Mouse (Mus musculus): Measurements from ENCODE around the gene Nfe2l2.

The Nfe2l2 gene

DNA sequence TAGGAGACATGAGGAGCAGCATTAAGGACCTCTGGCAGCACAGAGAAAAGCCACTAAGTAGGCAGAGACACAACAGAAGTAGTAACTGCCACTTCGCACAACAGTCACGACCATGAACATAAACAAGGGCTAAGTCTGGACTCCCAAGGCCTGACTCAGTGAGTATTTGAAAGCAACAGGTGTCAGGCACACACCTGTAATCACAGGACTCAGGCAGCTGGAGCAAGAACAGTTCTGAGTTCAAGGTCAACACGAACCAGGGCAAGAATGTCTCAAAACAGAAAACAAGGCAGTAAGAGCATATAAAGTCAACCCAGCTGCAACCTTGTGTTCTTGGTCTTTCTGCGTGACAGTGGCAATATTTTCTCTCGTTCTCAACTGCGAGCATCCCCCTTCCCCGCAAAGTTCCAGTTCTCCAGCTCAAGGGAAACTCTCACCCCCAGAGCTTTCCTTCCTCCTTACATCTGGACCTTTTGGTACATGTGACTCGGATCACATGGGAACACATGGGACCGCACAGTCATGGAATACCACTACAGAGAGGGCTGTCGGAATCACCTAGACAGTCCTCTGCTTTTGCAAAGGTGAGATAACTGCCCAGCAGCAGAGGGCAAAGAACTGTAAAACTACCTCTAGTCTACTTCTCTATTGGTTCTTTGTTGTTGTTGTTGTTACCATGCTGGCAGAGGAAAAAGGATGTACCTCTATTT lies 17.2 kb downstream of the Nfe2l2 start:
- no peak for DNase-seq (ENCODE audit: low spot score in 2 of 2)

DNA sequence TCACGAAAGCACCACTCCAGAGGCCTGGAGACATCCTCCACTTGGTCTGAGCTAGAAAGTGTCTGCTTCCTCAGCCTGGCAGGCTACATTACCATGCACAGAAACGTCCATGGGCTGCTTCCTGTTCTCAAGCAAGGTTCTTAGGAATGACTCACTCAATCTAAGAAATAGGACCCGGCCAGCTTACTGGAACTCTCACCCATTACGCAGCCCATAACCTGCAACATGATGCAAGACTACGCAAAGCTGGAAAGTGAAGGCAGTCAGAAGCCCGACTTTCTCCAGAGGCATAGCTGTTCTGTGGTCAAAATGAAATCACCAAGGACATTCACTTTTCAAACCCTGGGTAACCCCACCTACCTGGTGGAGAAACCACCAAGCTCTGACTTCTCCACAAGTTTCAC lies 19.0 kb downstream of the Nfe2l2 start:
- DNase-seq (ENCODE audit: low spot score in 2 of 2): peak in 1 of 2 experiments; percentile 49

DNA sequence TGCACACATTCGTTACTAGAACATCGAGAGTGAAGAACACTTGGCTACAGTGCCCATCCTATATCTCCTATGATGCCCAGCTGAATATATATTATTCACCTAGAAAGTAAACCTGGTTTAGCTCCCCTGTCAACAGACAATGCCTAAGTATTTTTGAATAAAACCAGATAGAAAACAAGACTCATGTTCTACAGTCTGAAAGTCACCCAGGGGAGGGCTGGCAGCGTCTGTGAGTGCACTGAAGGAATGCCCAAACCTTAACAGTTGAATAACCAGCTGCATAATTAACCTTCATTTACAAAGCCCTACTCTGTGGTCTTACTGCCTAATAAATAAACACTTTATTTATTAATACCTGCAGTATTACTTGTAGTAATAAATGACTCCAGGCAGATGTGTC lies 19.9 kb downstream of the Nfe2l2 start:
- DNase-seq (ENCODE audit: low spot score in 2 of 2): no peak

GRCm38 (mm10) chr2:75682978-75683709 lies 21.3 kb downstream of the Nfe2l2 start:
- peak; percentile 83 to 88 for DNase-seq (ENCODE audit: low spot score in 2 of 2)

DNA sequence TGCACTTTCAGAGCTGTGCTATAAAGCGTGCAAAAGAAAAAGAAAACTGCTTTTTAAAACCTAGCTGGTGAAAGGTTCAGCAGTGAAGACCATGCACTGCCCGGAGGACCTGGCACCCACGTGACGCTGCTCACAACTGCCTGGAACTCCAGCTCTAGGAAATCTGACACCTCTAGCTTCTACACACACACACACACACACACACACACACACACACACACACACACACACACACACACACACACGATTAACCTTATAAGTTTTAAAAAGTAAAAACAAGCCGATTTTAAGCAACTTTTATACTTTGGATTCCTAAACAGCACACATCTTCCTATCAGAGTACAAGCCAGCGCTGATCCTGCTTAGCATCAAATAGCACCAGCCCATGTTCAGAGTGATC lies 23.0 kb downstream of the Nfe2l2 start:
- DNase-seq (ENCODE audit: low spot score in 2 of 2): no peak

DNA sequence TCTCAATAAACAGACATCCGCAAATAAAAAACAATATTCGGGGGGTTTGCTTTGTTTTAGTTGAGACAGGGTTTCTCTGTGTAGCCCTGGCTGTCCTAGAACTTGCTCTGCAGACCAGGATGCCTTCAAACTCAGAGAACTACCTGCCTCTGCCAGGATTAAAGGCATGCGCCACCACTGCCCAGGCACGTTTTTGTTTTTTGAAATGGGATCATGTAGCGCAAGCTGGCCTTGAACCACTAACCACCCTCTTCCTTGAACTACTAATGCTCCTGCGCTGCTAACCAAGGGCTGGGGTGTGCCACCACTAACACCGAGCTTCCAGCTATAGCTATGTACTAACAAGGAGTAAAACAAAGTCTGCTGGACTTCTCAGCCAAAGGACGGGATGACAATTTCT lies 24.5 kb downstream of the Nfe2l2 start:
- DNase-seq (ENCODE audit: low spot score in 2 of 2): no peak

DNA sequence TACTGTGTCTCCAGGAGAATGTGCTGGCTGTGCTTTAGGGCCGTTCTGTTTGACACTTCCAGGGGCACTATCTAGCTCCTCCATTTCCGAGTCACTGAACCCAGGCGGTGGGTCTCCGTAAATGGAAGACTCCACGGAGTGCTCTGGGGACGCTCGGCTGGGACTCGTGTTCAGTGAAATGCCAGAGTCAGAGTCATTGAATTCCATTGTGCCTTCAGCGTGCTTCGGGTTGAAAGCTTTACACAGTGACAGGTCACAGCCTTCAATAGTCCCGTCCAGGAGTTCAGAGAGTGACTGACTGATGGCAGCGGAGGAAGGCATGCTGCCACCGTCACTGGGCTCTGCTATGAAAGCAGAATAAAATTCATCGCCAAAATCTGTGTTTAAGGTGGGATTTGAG lies 27.9 kb downstream of the Nfe2l2 start:
- DNase-seq (ENCODE audit: low spot score in 2 of 2): no peak

DNA sequence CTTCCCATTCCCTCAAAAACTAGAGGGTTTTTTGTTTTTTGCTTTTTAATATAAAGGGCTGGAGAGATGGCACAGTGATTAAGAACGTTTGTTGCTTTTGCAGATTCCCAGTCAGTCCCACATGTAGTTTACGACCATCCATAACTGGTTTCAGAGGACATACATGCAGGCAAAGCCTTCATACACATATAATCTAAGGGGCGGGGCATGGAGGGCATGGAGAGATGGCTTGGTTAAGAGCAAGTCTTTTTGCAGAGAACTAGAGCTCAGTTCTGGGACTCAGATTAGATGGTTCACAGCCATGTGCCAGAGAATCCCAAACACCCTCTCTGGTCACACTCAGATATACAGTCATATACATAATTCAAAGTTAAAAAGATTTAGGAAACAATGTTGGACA lies 31.9 kb downstream of the Nfe2l2 start:
- DNase-seq (ENCODE audit: low spot score in 2 of 2): no peak

GRCm38 (mm10) chr2:75671337-75671660 lies 33.1 kb downstream of the Nfe2l2 start:
- DNase-seq (ENCODE audit: low spot score in 2 of 2): no peak

GRCm38 (mm10) chr2:75670446-75671336 lies 33.8 kb downstream of the Nfe2l2 start:
- DNase-seq (ENCODE audit: low spot score in 2 of 2): no peak

- DNase-seq (ENCODE audit: low spot score in 2 of 2): no peak
Observed at GRCm38 (mm10) chr2:75669491-75670445, 34.7 kb downstream of the Nfe2l2 start.

GRCm38 (mm10) chr2:75661106-75661505 lies 43.3 kb downstream of the Nfe2l2 start:
- DNase-seq (ENCODE audit: low spot score in 2 of 2): no peak

GRCm38 (mm10) chr2:75660255-75660948 lies 44.0 kb downstream of the Nfe2l2 start:
- DNase-seq (ENCODE audit: low spot score in 2 of 2): no peak

DNA sequence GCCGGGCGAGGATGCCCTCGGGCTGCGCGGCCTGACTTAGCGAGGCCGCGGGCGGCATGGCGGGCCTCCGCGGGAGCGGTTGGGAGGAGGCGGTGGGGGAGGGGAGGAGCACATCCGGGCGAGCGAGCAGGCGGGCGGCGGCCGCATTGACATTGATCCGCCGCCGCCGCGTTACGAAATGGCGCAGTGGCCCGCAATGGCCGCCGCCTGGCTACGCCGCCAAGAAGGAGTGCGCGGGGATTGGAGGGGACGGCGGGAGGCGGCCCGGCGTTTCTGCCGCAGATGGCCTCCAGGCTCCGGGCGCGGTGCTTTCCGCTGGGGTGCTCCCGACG lies 44.8 kb downstream of the Nfe2l2 start:
- peak; percentile 89 to 91 for DNase-seq (ENCODE audit: low spot score in 2 of 2)

DNA sequence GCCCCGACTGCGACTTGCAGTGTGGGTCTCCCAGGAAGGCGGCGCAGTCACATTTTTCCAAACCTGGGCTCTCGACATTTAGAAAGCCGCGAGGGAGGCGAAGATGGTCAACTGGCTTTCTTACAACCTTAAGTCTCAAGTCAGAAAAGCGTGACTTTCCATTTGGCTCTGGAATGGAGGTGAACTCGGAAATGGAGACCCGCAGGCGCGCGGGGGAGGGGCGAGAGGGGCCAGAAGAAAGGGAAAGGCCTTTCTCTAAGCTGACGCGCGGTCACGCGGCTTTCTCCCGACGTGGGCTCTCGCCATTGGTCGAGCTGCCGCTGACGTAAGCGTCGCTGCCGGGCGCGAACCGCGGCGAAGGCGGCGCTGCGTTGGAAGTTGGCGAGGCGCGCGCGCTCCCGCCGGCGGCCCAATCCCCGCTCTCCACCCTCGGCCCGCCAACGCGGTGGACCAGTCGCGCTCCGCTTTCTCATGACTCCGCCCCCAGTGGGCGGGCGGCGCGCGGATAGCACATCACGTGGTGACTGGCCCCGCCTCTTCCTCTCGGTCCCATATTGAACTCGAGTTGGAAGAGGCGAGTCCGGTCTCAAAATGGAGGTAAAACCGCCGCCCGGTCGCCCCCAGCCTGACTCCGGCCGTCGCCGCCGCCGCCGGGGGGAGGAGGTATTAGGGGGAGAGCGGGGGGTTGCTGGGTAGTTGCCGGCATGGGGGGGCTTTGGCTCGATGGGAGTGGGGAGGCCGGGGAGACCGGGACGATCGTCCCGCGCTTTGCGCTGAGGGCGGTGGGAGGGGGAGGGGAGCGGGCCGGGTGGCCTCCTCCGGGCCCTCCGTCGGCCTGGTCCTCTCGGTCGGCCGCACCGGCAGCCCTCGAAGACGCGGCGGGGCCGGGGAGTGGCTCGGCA lies 45.5 kb downstream of the Nfe2l2 start, which contains the start of gene Hnrnpa3:
Gene Hnrnpa3 (plus strand): TSS at position 535 of the 902 bp plus-strand sequence.
- DNase-seq (ENCODE audit: low spot score in 2 of 2): peak; percentile 99

GRCm38 (mm10) chr2:75657907-75658691 lies 46.3 kb downstream of the Nfe2l2 start:
- peak in 1 of 2 experiments; percentile 31 for DNase-seq (ENCODE audit: low spot score in 2 of 2)

DNA sequence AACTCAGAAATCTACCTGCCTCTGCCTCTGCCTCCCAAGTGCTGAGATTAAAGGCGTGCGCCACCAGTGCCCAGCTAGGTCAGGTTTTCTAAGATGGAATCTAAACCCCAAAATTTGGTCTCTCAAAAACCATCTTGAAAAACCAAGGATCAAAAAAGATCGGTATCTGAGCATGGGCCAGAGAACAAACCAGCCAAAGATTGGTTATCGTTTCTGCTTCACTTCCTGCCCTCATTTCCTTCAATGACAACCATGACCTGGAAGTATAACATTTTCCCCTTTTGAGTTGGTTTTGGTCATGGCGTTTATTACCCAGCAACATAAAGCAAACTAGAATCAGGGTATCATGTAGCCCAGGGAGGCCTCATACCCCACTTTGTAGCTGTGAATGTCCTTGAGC lies 47.5 kb downstream of the Nfe2l2 start:
- no peak for DNase-seq (ENCODE audit: low spot score in 2 of 2)

DNA sequence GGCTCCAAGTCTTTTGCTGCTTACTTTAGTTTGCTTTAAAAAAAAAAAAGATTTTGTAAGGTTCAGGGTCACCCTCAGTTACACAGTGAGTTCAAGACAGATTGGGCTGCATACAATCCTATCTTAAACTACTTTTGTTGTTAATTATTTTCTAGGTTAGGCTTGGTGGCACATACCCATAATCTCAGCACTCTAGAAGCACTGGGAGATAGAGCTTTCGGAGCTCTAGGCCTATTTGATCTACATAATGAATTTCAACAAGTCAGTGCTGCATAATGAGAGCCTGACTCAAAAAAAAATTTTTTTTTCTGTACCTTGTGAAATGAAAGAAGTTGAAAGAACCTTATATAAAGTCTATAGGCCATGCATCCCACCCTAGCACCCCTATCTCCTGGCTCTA lies 49.8 kb downstream of the Nfe2l2 start:
- DNase-seq (ENCODE audit: low spot score in 2 of 2): no peak

DNA sequence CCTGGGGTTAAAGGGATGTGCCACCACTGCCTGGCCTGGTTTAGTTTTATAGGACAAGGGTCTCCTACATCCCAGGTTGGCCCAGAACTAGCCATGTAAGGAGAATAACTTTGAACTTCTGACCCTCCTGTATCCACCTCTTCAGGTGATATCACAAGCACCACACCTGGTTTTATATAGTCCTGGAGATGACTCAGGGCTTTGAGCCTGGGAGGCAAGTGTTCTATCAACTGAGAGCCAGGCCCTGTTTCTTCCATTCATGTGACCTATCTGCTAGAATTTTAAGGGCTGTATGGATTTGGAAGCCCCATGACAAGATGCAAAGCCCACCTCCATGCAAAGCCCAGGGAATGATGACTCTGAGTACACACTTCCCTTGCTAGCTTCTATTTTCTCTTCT lies 51.3 kb downstream of the Nfe2l2 start:
- DNase-seq (ENCODE audit: low spot score in 2 of 2): no peak

All from heart, adult 9 months (tissue).